In genomic region chr9:73033406-73033805, GRCm38 (mm10) we compare ENCODE assay signal across 28 mouse cellular contexts. TPM values are rescaled to one million over a fixed set of nuclear protein-coding genes. Genes with fewer than 3 reads are reported as not detected.
A peak's percentile ranks its signal among the peaks of the same experiment; 100 is the strongest.
DNase-seq lines count a peak whose midpoint lies in the region; ATAC-seq and TF ChIP-seq lines count a peak whose summit lies in the region.
"Had no signal": no experiment of that assay in that cellular context is flagged by ENCODE, and none has a peak within 500 bp of the region (broad histone marks: within the 10 kb centered on the region; RNA-seq: fewer than 3 reads in every experiment).

No protein-coding gene starts in this region.

- no peak for TF ChIP-seq POLR2A in small intestine, adult 2 months (IDR thresholded peaks at IDR 0.05; ENCODE audit: low read depth, low read length)

- WGBS in forebrain, postnatal 0 days, result 97% methylated on average over 1 of the region's 1 CpGs
- WGBS in forebrain, embryonic 15.5 days, result 98% methylated on average over 1 of the region's 1 CpGs
- WGBS in lung, postnatal 0 days, result 90% methylated on average over 1 of the region's 1 CpGs
- 92% methylated on average over 1 of the region's 1 CpGs for WGBS in small intestine, adult 2 months

- H3K27ac ChIP-seq in forebrain, postnatal 0 days (ENCODE audit: low read depth, low read length), result no peak overlapping the region
- no peak overlapping the region for H3K27ac ChIP-seq in forebrain, embryonic 15.5 days (replicated peaks)
- no peak overlapping the region for H3K27ac ChIP-seq in layer of hippocampus, adult 2 months
- no peak overlapping the region for H3K27ac ChIP-seq in lung, postnatal 0 days (ENCODE audit: low read length)
- H3K27ac ChIP-seq in small intestine, adult 2 months (ENCODE audit: insufficient read depth, low read depth, low read length), result no peak overlapping the region
- H3K27ac ChIP-seq: heart, embryonic 13.5 days; hindbrain, embryonic 15.5 days; liver, embryonic 15.5 days; midbrain, embryonic 10.5 days; midbrain, embryonic 15.5 days; neural tube, embryonic 13.5 days; stomach, embryonic 15.5 days had no signal

- H3K4me2 ChIP-seq in forebrain, postnatal 0 days (ENCODE audit: low read depth), result no peak overlapping the region
- no peak overlapping the region for H3K4me2 ChIP-seq in forebrain, embryonic 15.5 days (replicated peaks)
- no peak overlapping the region for H3K4me2 ChIP-seq in lung, postnatal 0 days (replicated peaks; ENCODE audit: low read depth, low read length)
- H3K4me2 ChIP-seq: heart, embryonic 13.5 days; hindbrain, embryonic 15.5 days; liver, embryonic 15.5 days; midbrain, embryonic 15.5 days; neural tube, embryonic 13.5 days; stomach, embryonic 15.5 days had no signal

- H3K4me1 ChIP-seq in forebrain, postnatal 0 days (ENCODE audit: insufficient read depth), result no peaks in the 10 kb centered on the region
- no peaks in the 10 kb centered on the region; the same call in 1 of the 2 replicates for H3K4me1 ChIP-seq in forebrain, embryonic 15.5 days
- H3K4me1 ChIP-seq in lung, postnatal 0 days (ENCODE audit: insufficient read depth, low read depth, low read length), result no peaks in the 10 kb centered on the region
- no peaks in the 10 kb centered on the region for H3K4me1 ChIP-seq in small intestine, adult 2 months (ENCODE audit: control insufficient read depth, insufficient read depth, insufficient read length, low read length)
- H3K4me1 ChIP-seq: liver, embryonic 15.5 days; midbrain, embryonic 10.5 days had no signal

- H3K4me3 ChIP-seq in forebrain, postnatal 0 days (ENCODE audit: low read depth, low read length), result no peak overlapping the region
- H3K4me3 ChIP-seq in forebrain, embryonic 15.5 days, result no peak overlapping the region
- H3K4me3 ChIP-seq in layer of hippocampus, adult 2 months, result no peak overlapping the region
- no peak overlapping the region for H3K4me3 ChIP-seq in lung, postnatal 0 days (ENCODE audit: low read depth, low read length)
- no peak overlapping the region for H3K4me3 ChIP-seq in small intestine, adult 2 months (ENCODE audit: low read depth, low read length)
- H3K4me3 ChIP-seq: erythroblast, embryonic 14.5 days; heart, embryonic 13.5 days; hindbrain, embryonic 15.5 days; liver, embryonic 15.5 days; midbrain, embryonic 10.5 days; midbrain, embryonic 15.5 days; myocyte; neural tube, embryonic 13.5 days; stomach, embryonic 15.5 days had no signal

- no peak for ATAC-seq in forebrain, postnatal 0 days
- no peak for ATAC-seq in forebrain, embryonic 15.5 days (replicated peaks)
- ATAC-seq in lung, postnatal 0 days, result no peak
- ATAC-seq: midbrain, embryonic 15.5 days had no signal

- H3K9me3 ChIP-seq in forebrain, postnatal 0 days (ENCODE audit: low read length), result no peaks in the 10 kb centered on the region
- H3K9me3 ChIP-seq in forebrain, embryonic 15.5 days, result no peaks in the 10 kb centered on the region
- no peaks in the 10 kb centered on the region for H3K9me3 ChIP-seq in lung, postnatal 0 days (ENCODE audit: low read length)
- H3K9me3 ChIP-seq: heart, embryonic 13.5 days; hindbrain, embryonic 15.5 days; liver, embryonic 15.5 days; midbrain, embryonic 10.5 days; midbrain, embryonic 15.5 days; neural tube, embryonic 13.5 days; stomach, embryonic 15.5 days had no signal

- no peaks in the 10 kb centered on the region for H3K27me3 ChIP-seq in forebrain, postnatal 0 days (ENCODE audit: insufficient read depth, low read length)
- H3K27me3 ChIP-seq in forebrain, embryonic 15.5 days, result no peaks in the 10 kb centered on the region
- H3K27me3 ChIP-seq in lung, postnatal 0 days (replicated peaks; ENCODE audit: insufficient read depth, low read length), result no peaks in the 10 kb centered on the region
- H3K27me3 ChIP-seq in small intestine, adult 2 months (ENCODE audit: control insufficient read depth, insufficient read depth, low read length), result no peaks in the 10 kb centered on the region
- H3K27me3 ChIP-seq: heart, embryonic 13.5 days; hindbrain, embryonic 15.5 days; liver, embryonic 15.5 days; midbrain, embryonic 15.5 days; neural tube, embryonic 13.5 days; stomach, embryonic 15.5 days had no signal

- no peak overlapping the region for H3K9ac ChIP-seq in forebrain, postnatal 0 days
- H3K9ac ChIP-seq in forebrain, embryonic 15.5 days (replicated peaks), result no peak overlapping the region
- H3K9ac ChIP-seq in lung, postnatal 0 days (replicated peaks; ENCODE audit: low read depth), result no peak overlapping the region
- H3K9ac ChIP-seq: heart, embryonic 13.5 days; hindbrain, embryonic 15.5 days; liver, embryonic 15.5 days; midbrain, embryonic 15.5 days; neural tube, embryonic 13.5 days; stomach, embryonic 15.5 days had no signal

- no peak for DNase-seq in forebrain, postnatal 0 days
- DNase-seq in layer of hippocampus, adult 2 months (ENCODE audit: low spot score in 2 of 2), result no peak
- no peak for DNase-seq in layer of hippocampus, adult 8-10 months (ENCODE audit: low spot score in 2 of 2)
- DNase-seq in lung, postnatal 0 days (ENCODE audit: low spot score), result no peak
- DNase-seq in lung, postnatal 4 days, result no peak
- DNase-seq in spleen, adult 12 weeks (ENCODE audit: low spot score), result no peak
- DNase-seq: adrenal gland, postnatal 36 days; cerebellum, adult 2 months; cerebellum, postnatal 14 days; gastrocnemius, postnatal 25 days; heart, adult 18-20 months; heart, postnatal 10 days; kidney, adult 9 months; kidney, postnatal 14 days; left cerebral cortex, postnatal 4 days; right cerebral cortex, postnatal 4 days; thymus, postnatal 25 days had no signal

- H3K36me3 ChIP-seq in forebrain, postnatal 0 days (ENCODE audit: insufficient read depth), result peaks cover 27% of the 10 kb centered on the region
- peaks cover 37% of the 10 kb centered on the region for H3K36me3 ChIP-seq in forebrain, embryonic 15.5 days
- peaks cover 9% of the 10 kb centered on the region; the same call in 1 of the 2 replicates for H3K36me3 ChIP-seq in lung, postnatal 0 days (ENCODE audit: insufficient read depth, low read length)
- H3K36me3 ChIP-seq in small intestine, adult 2 months (ENCODE audit: control insufficient read depth, insufficient read depth, low read length), result peaks cover 17% of the 10 kb centered on the region

- TF ChIP-seq EP300 in lung, postnatal 0 days (IDR thresholded peaks at IDR 0.05), result no peak

- peak; percentile 18; the same call in 1 of the 2 replicates for TF ChIP-seq CTCF in forebrain, postnatal 0 days (IDR thresholded peaks at IDR 0.05; ENCODE audit: low read depth)
- peak; percentile 35 for TF ChIP-seq CTCF in layer of hippocampus, adult 2 months (conservative IDR thresholded peaks at IDR 0.05)
- peak; percentile 25 for TF ChIP-seq CTCF in lung, postnatal 0 days (IDR thresholded peaks at IDR 0.05)
- peak; percentile 25; the same call in 1 of the 2 replicates for TF ChIP-seq CTCF in small intestine, adult 2 months (IDR thresholded peaks at IDR 0.05; ENCODE audit: extremely low read depth, insufficient read length, insufficient replicate concordance, low read depth, low read length)

RNA-seq across cellular contexts. Expression of gene Pigb, which starts 6.8 kb away (rescaled TPM):
- 8.2 and 10.3 TPM in 2 replicates for total RNA-seq in forebrain, postnatal 0 days (2014; rRNA removed)
- polyA plus RNA-seq in forebrain, postnatal 0 days (2015; fragmentation: Nextera tagmentation; extraction: Ambion mirVana), result 7.8 and 10.0 TPM in 2 replicates
- polyA plus RNA-seq in forebrain, embryonic 15.5 days (2015; fragmentation: Nextera tagmentation; extraction: Ambion mirVana), result 11.7 and 12.7 TPM in 2 replicates
- 10 to 100 TPM; 16.8 to 17.7 TPM for total RNA-seq in layer of hippocampus, adult 2 months (2021)
- 10 to 100 TPM; 15.5 to 19.3 (median 17.3) TPM for total RNA-seq in layer of hippocampus, adult 8-10 months (2022)
- polyA plus RNA-seq in lung, postnatal 0 days (2015; fragmentation: Nextera tagmentation; extraction: Ambion mirVana), result 5.5 and 6.5 TPM in 2 replicates
- polyA plus RNA-seq in small intestine, adult 2 months (2012; rRNA removed), result 3.7 and 5.0 TPM in 2 replicates

RNA-seq across cellular contexts. Expression of gene Rab27a, which starts 11.2 kb away (rescaled TPM):
- total RNA-seq in forebrain, postnatal 0 days (2014; rRNA removed), result 3.9 and 5.6 TPM in 2 replicates
- 1.1 and 2.3 TPM in 2 replicates for polyA plus RNA-seq in forebrain, postnatal 0 days (2015; fragmentation: Nextera tagmentation; extraction: Ambion mirVana)
- polyA plus RNA-seq in forebrain, embryonic 15.5 days (2015; fragmentation: Nextera tagmentation; extraction: Ambion mirVana), result 1.0 and 1.2 TPM in 2 replicates
- total RNA-seq in layer of hippocampus, adult 2 months (2021), result 10 to 100 TPM; 14.5 to 17.3 TPM
- 10 to 100 TPM; 17.1 to 18.2 (median 17.9) TPM for total RNA-seq in layer of hippocampus, adult 8-10 months (2022)
- polyA plus RNA-seq in lung, postnatal 0 days (2015; fragmentation: Nextera tagmentation; extraction: Ambion mirVana), result 41.6 and 48.7 TPM in 2 replicates
- polyA plus RNA-seq in small intestine, adult 2 months (2012; rRNA removed), result 6.5 and 6.9 TPM in 2 replicates

RNA-seq across cellular contexts. Expression of gene Ccpg1, which starts 48.2 kb away (rescaled TPM):
- total RNA-seq in forebrain, postnatal 0 days (2014; rRNA removed), result 31.0 and 31.9 TPM in 2 replicates
- polyA plus RNA-seq in forebrain, postnatal 0 days (2015; fragmentation: Nextera tagmentation; extraction: Ambion mirVana), result 29.8 and 42.5 TPM in 2 replicates
- polyA plus RNA-seq in forebrain, embryonic 15.5 days (2015; fragmentation: Nextera tagmentation; extraction: Ambion mirVana), result 46.5 and 47.5 TPM in 2 replicates
- total RNA-seq in layer of hippocampus, adult 2 months (2021), result 100 to 1,000 TPM; 149 to 152 TPM
- total RNA-seq in layer of hippocampus, adult 8-10 months (2022), result 100 to 1,000 TPM; 130 to 173 (median 150) TPM
- 56.0 and 62.6 TPM in 2 replicates for polyA plus RNA-seq in lung, postnatal 0 days (2015; fragmentation: Nextera tagmentation; extraction: Ambion mirVana)
- 2.4 and 3.1 TPM in 2 replicates for polyA plus RNA-seq in small intestine, adult 2 months (2012; rRNA removed)

RNA-seq across cellular contexts. Expression of gene Ccpg1os, which starts 48.2 kb away (rescaled TPM):
- 24.7 and 26.8 TPM in 2 replicates for total RNA-seq in forebrain, postnatal 0 days (2014; rRNA removed)
- 18.8 and 22.7 TPM in 2 replicates for polyA plus RNA-seq in forebrain, postnatal 0 days (2015; fragmentation: Nextera tagmentation; extraction: Ambion mirVana)
- 21.5 and 23.8 TPM in 2 replicates for polyA plus RNA-seq in forebrain, embryonic 15.5 days (2015; fragmentation: Nextera tagmentation; extraction: Ambion mirVana)
- 10 to 100 TPM in 1 of 2 experiments, 1 to 10 TPM in 1; 9.3 to 11.0 TPM for total RNA-seq in layer of hippocampus, adult 2 months (2021)
- total RNA-seq in layer of hippocampus, adult 8-10 months (2022), result 10 to 100 TPM in 3 of 4 experiments, 1 to 10 TPM in 1; 9.2 to 15.1 (median 13.6) TPM
- 31.2 and 38.3 TPM in 2 replicates for polyA plus RNA-seq in lung, postnatal 0 days (2015; fragmentation: Nextera tagmentation; extraction: Ambion mirVana)
- polyA plus RNA-seq in small intestine, adult 2 months (2012; rRNA removed), result 0.67 and 2.7 TPM in 2 replicates
